Mouse (Mus musculus) megakaryocyte, embryonic 14.5 days (primary cell): ENCODE data around the gene Pacrg.

Source experiments
- FLI1 ChIP-seq: IDR thresholded peaks from 2 replicates; pipeline ENCODE4 v1.6.1; 2012; ENCODE audit warnings: low read length, inconsistent platforms, mixed read lengths
- GATA1 ChIP-seq: IDR thresholded peaks from 3 replicates; pipeline ENCODE4 v1.6.1; 2012; ENCODE audit warnings: mixed read lengths, low read length, inconsistent platforms, borderline replicate concordance

DNA sequence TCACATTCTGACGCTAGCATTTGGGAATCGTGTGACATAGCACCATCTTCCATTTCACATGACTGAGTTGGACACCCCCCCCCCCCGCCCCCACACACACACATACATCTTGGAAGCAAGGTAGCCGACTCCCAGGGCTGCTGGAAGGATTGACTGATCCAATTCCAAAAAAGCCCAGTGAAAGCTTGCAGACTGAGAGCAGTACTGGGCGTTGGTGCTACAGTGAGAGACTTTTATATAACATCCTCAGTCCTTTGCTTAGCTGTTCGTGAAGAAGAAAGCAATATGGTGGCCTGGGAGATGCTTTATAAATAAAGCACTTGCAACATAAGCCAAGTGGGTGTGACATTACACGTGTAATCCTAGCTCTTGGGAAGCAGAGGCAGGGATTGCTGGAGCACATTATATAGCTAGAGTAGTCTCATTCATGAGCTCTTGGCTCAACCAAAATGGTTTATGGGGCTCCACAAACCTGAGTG, 251.2 kb downstream of the Pacrg start:
- no peak for TF ChIP-seq GATA1
- TF ChIP-seq FLI1 = no peak
